Mouse (Mus musculus) kidney, adult 2 months (tissue): Measurements from ENCODE around the gene Nlgn1. TPM values are rescaled to one million over a fixed set of nuclear protein-coding genes. Genes with fewer than 3 reads are reported as not detected.

ENCODE experiments used
- DNase-seq: peaks from one replicate; pipeline ENCODE4 v3.0.0; 2021
- H3K27ac ChIP-seq: fragments of 200-500 bp; 2 replicates; pipeline ENCODE4 v1.5.1; 2012; ENCODE audit warnings: low read depth, low read length, control low read depth, inconsistent platforms; ENCODE audit not compliant: insufficient read depth
- H3K27me3 ChIP-seq: fragments of 200-500 bp; replicated peaks from 2 replicates; pipeline ENCODE4 v1.6.1; 2012; ENCODE audit warnings: mild to moderate bottlenecking, moderate library complexity, low read length, inconsistent platforms; ENCODE audit not compliant: control insufficient read depth, insufficient read depth
- H3K36me3 ChIP-seq: fragments of 200-500 bp; 2 replicates; pipeline ENCODE4 v1.6.1; 2012; ENCODE audit warnings: mild to moderate bottlenecking, moderate library complexity, low read length, inconsistent platforms; ENCODE audit not compliant: control insufficient read depth, insufficient read depth
- H3K4me1 ChIP-seq: fragments of 200-500 bp; 2 replicates; pipeline ENCODE4 v1.6.1; 2011; ENCODE audit warnings: low read length; ENCODE audit not compliant: control insufficient read depth, insufficient read depth
- H3K4me3 ChIP-seq: fragments of 200-500 bp; 2 replicates; pipeline ENCODE4 v1.5.1; 2011; ENCODE audit warnings: mild to moderate bottlenecking, low read depth, low read length, control low read depth; ENCODE audit not compliant: insufficient read depth
- CTCF ChIP-seq: fragments of 200-500 bp; conservative IDR thresholded peaks from 2 replicates; pipeline ENCODE4 v1.5.1; 2011; ENCODE audit warnings: low read depth, mild to moderate bottlenecking, control low read depth, low read length, moderate library complexity, mixed read lengths; ENCODE audit not compliant: insufficient read depth, insufficient read length
- POLR2A ChIP-seq: fragments of 200-500 bp; IDR thresholded peaks from one replicate; pipeline ENCODE4 v1.6.1; 2011; ENCODE audit warnings: low read depth, low read length, control low read depth
- WGBS: fragments of 180-500 bp; shearing (Covaris S2); methylation state at CpG from one replicate; pipeline ENCODE4 v1.1.7; 2018; 5-methylcytosine and 5-hydroxymethylcytosine counted together
- polyA plus RNA-seq: library from polyadenylated mRNA; depleted of rRNA; stranded (reverse); fragments of >200 nt; gene quantifications from 2 replicates; pipeline ENCODE4 v1.2.3, GENCODE M21; 2012

The Nlgn1 gene
- polyA plus RNA-seq, 1 experiment = 0.08 TPM

- no peak for TF ChIP-seq CTCF
- no peak for TF ChIP-seq POLR2A
Observed at GRCm38 (mm10) chr3:25657074-25657473, 675.2 kb downstream of the Nlgn1 start.

GRCm38 (mm10) chr3:25653010-25653409 is 679.2 kb downstream of the Nlgn1 start:
- H3K4me3 ChIP-seq = no peak overlapping the region
- TF ChIP-seq POLR2A = no peak
- TF ChIP-seq CTCF = no peak; the same call in 1 of the 2 replicates
- no peak overlapping the region for H3K27ac ChIP-seq
- H3K4me1 ChIP-seq = no peaks in the 10 kb centered on the region
- peak; percentile 24 for DNase-seq
- H3K36me3 ChIP-seq = no peaks in the 10 kb centered on the region
- WGBS = 79% methylated on average over 4 of the region's 4 CpGs
- H3K27me3 ChIP-seq = no peaks in the 10 kb centered on the region; the same call in 1 of the 2 replicates

More at GRCm38 (mm10) chr3:25657074-25657473, 675.2 kb downstream of the Nlgn1 start:
- Histone ChIP-seq H3K27ac (no peak overlapping the region), H3K27me3 (no peaks in the 10 kb centered on the region; the same call in 1 of the 2 replicates), H3K4me3 (no peak overlapping the region), H3K36me3 (no peaks in the 10 kb centered on the region), H3K4me1 (no peaks in the 10 kb centered on the region)
- no peak for DNase-seq
- 90% methylated on average over 11 of the region's 11 CpGs for WGBS

- Histone ChIP-seq H3K27ac (no peak overlapping the region), H3K4me1 (no peaks in the 10 kb centered on the region), H3K36me3 (no peaks in the 10 kb centered on the region), H3K4me3 (no peak overlapping the region), H3K27me3 (no peaks in the 10 kb centered on the region)
- TF ChIP-seq CTCF (no peak), POLR2A (no peak)
- 76% methylated on average over 4 of the region's 4 CpGs for WGBS
- DNase-seq = no peak
Observed at GRCm38 (mm10) chr3:25645895-25646691, 686.2 kb downstream of the Nlgn1 start.

GRCm38 (mm10) chr3:25629198-25629597 is 703.1 kb downstream of the Nlgn1 start:
- no peak for DNase-seq
- no peak for TF ChIP-seq POLR2A
- TF ChIP-seq CTCF = no peak
- no peaks in the 10 kb centered on the region for H3K27me3 ChIP-seq
- no peaks in the 10 kb centered on the region for H3K36me3 ChIP-seq
- no peaks in the 10 kb centered on the region for H3K4me1 ChIP-seq
- H3K4me3 ChIP-seq = no peak overlapping the region
- H3K27ac ChIP-seq = no peak overlapping the region
- WGBS = 97% methylated on average over 2 of the region's 2 CpGs

- H3K36me3 ChIP-seq = no peaks in the 10 kb centered on the region
- WGBS = 50% methylated on average over 1 of the region's 1 CpGs
- no peak overlapping the region for H3K27ac ChIP-seq
- no peak for DNase-seq
- H3K4me1 ChIP-seq = no peaks in the 10 kb centered on the region
- H3K27me3 ChIP-seq = no peaks in the 10 kb centered on the region
- TF ChIP-seq POLR2A (no peak), CTCF (no peak)
- no peak overlapping the region for H3K4me3 ChIP-seq
Observed at GRCm38 (mm10) chr3:25606597-25606996, 725.7 kb downstream of the Nlgn1 start.

- WGBS = 74% methylated on average over 5 of the region's 5 CpGs
- Histone ChIP-seq H3K27me3 (no peaks in the 10 kb centered on the region), H3K27ac (no peak overlapping the region), H3K4me3 (no peak overlapping the region), H3K4me1 (no peaks in the 10 kb centered on the region), H3K36me3 (no peaks in the 10 kb centered on the region)
- TF ChIP-seq POLR2A (no peak), CTCF (no peak)
- DNase-seq = no peak
Observed at GRCm38 (mm10) chr3:25597513-25597912, 734.7 kb downstream of the Nlgn1 start.

GRCm38 (mm10) chr3:25575526-25575925 is 756.7 kb downstream of the Nlgn1 start:
- Histone ChIP-seq H3K4me3 (no peak overlapping the region), H3K27ac (no peak overlapping the region), H3K4me1 (no peaks in the 10 kb centered on the region), H3K36me3 (no peaks in the 10 kb centered on the region), H3K27me3 (no peaks in the 10 kb centered on the region)
- TF ChIP-seq POLR2A (no peak), CTCF (no peak)
- 74% methylated on average over 5 of the region's 5 CpGs for WGBS
- DNase-seq = no peak
